Mouse (Mus musculus): ENCODE results near the gene Rac2. TPM values are rescaled to one million over a fixed set of nuclear protein-coding genes. Genes with fewer than 3 reads are reported as not detected.

The Rac2 gene
- polyA plus RNA-seq, 1 experiment from 2014 or later = not detected

DNA sequence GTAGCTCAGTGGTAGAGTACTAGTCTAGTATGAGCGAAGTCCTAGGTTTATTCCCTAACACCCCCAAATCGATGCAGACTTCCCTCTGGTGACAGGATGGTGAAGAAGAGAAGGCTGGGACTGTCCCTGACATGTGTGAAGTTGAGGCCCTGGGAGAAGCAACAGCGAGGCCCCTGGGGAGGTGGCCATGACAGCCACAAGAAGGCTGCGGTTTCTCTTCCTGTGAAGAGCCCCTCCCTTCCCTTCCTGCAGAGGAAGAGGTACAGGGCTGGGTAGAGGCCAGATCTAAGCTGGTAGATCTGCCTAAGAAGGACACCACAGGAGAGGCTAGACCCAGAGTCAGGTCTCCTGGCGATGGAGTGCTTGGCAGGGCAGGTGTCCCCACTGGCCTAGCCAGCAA lies 8.6 kb downstream of the Rac2 start:
- ATAC-seq (no peak), DNase-seq (ENCODE audit: low read depth, low spot score) (no peak)
- POLR2A ChIA-PET = no interaction called here
- CTCF ChIA-PET = no interaction called here
- in situ Hi-C loops (cut with MboI; ENCODE audit: low pct_unique_long_range_greater_than_20kb) = no loop called here
- no peak for TF ChIP-seq CTCF (IDR thresholded peaks at IDR 0.05)
- peaks cover 26% of the 10 kb centered on the region for H3K27me3 ChIP-seq

- CTCF ChIA-PET = interaction anchor here (1.4 kb wide), 1 partner anchor 116 kb away, joined by 3 read pairs; no protein-coding TSS in a partner anchor
- TF ChIP-seq CTCF (IDR thresholded peaks at IDR 0.05) = no peak
- in situ Hi-C loops (cut with MboI; ENCODE audit: low pct_unique_long_range_greater_than_20kb) = no loop called here
- ATAC-seq = no peak
- DNase-seq (ENCODE audit: low read depth, low spot score) = no peak
- peaks cover 20% of the 10 kb centered on the region for H3K27me3 ChIP-seq
- POLR2A ChIA-PET = no interaction called here
Observed at GRCm38 (mm10) chr15:78563344-78563743, 9.2 kb downstream of the Rac2 start.

GRCm38 (mm10) chr15:78559141-78559979 lies 13.2 kb downstream of the Rac2 start:
- POLR2A ChIA-PET = no interaction called here

DNA sequence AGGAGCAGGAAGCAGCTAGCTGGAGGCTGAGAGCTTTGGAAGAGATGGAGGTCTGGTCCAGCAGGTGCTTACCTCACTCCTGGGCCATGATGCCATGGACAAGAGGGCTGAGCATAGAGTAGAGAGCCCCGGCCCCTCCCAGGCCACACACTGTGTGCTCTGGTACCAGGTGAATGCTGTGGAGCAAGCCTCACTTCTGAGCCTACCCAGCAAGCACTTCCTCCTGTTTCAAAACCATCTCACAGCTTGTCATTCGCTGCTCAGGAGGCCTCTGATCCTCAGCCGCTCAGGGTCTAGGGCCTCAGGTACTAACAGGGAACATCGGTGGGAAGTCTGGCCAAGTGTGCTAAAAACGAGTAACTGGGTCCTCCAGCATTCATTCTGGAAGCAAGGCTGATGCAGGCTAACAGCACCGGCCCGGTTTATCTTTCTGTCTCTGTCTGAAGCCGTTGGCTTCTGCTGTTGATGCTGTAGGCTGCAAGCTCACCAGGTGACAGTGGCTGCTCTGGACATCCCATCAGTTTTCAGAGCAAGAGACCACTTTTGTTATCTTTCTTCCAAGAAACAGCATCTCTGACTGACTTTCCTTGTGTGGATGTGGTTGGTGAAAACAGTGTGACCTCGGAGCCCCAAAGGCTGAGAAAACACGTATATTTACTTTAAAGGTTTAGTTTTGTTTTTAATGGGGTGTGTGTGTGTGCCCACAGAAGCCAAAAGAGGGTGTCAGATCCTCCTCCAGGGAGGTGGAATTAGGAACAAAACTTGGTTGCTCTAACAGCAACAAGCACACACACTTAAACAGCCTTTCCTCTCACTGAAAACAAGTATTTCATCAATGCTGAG lies 14.7 kb downstream of the Rac2 start:
- in situ Hi-C loops (cut with MboI; ENCODE audit: low pct_unique_long_range_greater_than_20kb) = loop anchor here (10.0 kb wide), 1 partner anchor 303 kb away; no protein-coding TSS in a partner anchor
- ATAC-seq = no peak
- no peak for DNase-seq (ENCODE audit: low read depth, low spot score)
- H3K27me3 ChIP-seq = peaks cover 17% of the 10 kb centered on the region
- CTCF ChIA-PET = interaction anchor here (1.0 kb wide), 1 partner anchor 22 kb away, joined by 3 read pairs; no protein-coding TSS in a partner anchor
- no peak for TF ChIP-seq CTCF (IDR thresholded peaks at IDR 0.05)
- POLR2A ChIA-PET = no interaction called here

More at GRCm38 (mm10) chr15:78559141-78559979, 13.2 kb downstream of the Rac2 start:
- ATAC-seq (no peak), DNase-seq (ENCODE audit: low read depth, low spot score) (no peak)
- H3K27me3 ChIP-seq = peaks cover 25% of the 10 kb centered on the region
- CTCF ChIA-PET = interaction anchor here (1.6 kb wide), 1 partner anchor 112 kb away, joined by 4 read pairs; no protein-coding TSS in a partner anchor
- TF ChIP-seq CTCF (IDR thresholded peaks at IDR 0.05) = no peak
- in situ Hi-C loops (cut with MboI; ENCODE audit: low pct_unique_long_range_greater_than_20kb) = loop anchor here (10.0 kb wide), 1 partner anchor 305 kb away; no protein-coding TSS in a partner anchor

- in situ Hi-C loops (cut with MboI; ENCODE audit: low pct_unique_long_range_greater_than_20kb) = loop anchor here (10.0 kb wide), 1 partner anchor 300 kb away; no protein-coding TSS in a partner anchor
- CTCF ChIA-PET = interaction anchor here (1.2 to 1.7 kb wide), 2 partner anchors 12 to 21 kb away, joined by 3 to 5 read pairs; no protein-coding TSS in a partner anchor
- no peak for TF ChIP-seq CTCF (IDR thresholded peaks at IDR 0.05)
- no peak for ATAC-seq
- DNase-seq (ENCODE audit: low read depth, low spot score) = no peak
- POLR2A ChIA-PET = no interaction called here
- H3K27me3 ChIP-seq = peaks cover 15% of the 10 kb centered on the region
Observed at GRCm38 (mm10) chr15:78554545-78555313, 17.9 kb downstream of the Rac2 start.

GRCm38 (mm10) chr15:78549189-78549734 lies 23.3 kb downstream of the Rac2 start:
- no peak for TF ChIP-seq CTCF (IDR thresholded peaks at IDR 0.05)
- no peak for DNase-seq (ENCODE audit: low read depth, low spot score)

GRCm38 (mm10) chr15:78548711-78549110 lies 23.9 kb downstream of the Rac2 start:
- no peak for TF ChIP-seq CTCF (IDR thresholded peaks at IDR 0.05)
- in situ Hi-C loops (cut with MboI; ENCODE audit: low pct_unique_long_range_greater_than_20kb) = loop anchor here (5.0 kb wide), 1 partner anchor 196 kb away; no protein-coding TSS in a partner anchor
- ATAC-seq = no peak
- ChIA-PET POLR2A (no interaction called here), CTCF (no interaction called here)
- no peaks in the 10 kb centered on the region for H3K27me3 ChIP-seq
- no peak for DNase-seq (ENCODE audit: low read depth, low spot score)

More at GRCm38 (mm10) chr15:78549189-78549734, 23.3 kb downstream of the Rac2 start:
- ChIA-PET CTCF (no interaction called here), POLR2A (no interaction called here)
- H3K27me3 ChIP-seq = no peaks in the 10 kb centered on the region
- ATAC-seq = no peak
- in situ Hi-C loops (cut with MboI; ENCODE audit: low pct_unique_long_range_greater_than_20kb) = loop anchor here (5.0 kb wide), 1 partner anchor 197 kb away; no protein-coding TSS in a partner anchor

GRCm38 (mm10) chr15:78548336-78548665 lies 24.3 kb downstream of the Rac2 start:
- no peak for TF ChIP-seq CTCF (IDR thresholded peaks at IDR 0.05)
- H3K27me3 ChIP-seq = peaks cover 4% of the 10 kb centered on the region
- ChIA-PET CTCF (no interaction called here), POLR2A (no interaction called here)
- DNase-seq (ENCODE audit: low read depth, low spot score) (no peak), ATAC-seq (no peak)
- in situ Hi-C loops (cut with MboI; ENCODE audit: low pct_unique_long_range_greater_than_20kb) = loop anchor here (5.0 kb wide), 1 partner anchor 196 kb away; no protein-coding TSS in a partner anchor

- no peak for DNase-seq (ENCODE audit: low read depth, low spot score)
- POLR2A ChIA-PET = no interaction called here
- in situ Hi-C loops (cut with MboI; ENCODE audit: low pct_unique_long_range_greater_than_20kb) = loop anchor here (5.0 kb wide), 1 partner anchor 195 kb away; no protein-coding TSS in a partner anchor
- peaks cover 7% of the 10 kb centered on the region for H3K27me3 ChIP-seq
- TF ChIP-seq CTCF (IDR thresholded peaks at IDR 0.05) = no peak
- CTCF ChIA-PET = interaction anchor here (0.7 to 1.2 kb wide), 2 partner anchors 42 to 100 kb away, joined by 3 to 4 read pairs; no protein-coding TSS in a partner anchor
- ATAC-seq = no peak
Observed at GRCm38 (mm10) chr15:78547415-78548335, 24.9 kb downstream of the Rac2 start.

Data from Patski (cell line).